Mouse (Mus musculus): ENCODE data around the gene Slc26a8. TPM values are rescaled to one million over a fixed set of nuclear protein-coding genes. Genes with fewer than 3 reads are reported as not detected.

Gene Slc26a8
- polyA plus RNA-seq, 1 experiment, result 10.7 TPM

DNA sequence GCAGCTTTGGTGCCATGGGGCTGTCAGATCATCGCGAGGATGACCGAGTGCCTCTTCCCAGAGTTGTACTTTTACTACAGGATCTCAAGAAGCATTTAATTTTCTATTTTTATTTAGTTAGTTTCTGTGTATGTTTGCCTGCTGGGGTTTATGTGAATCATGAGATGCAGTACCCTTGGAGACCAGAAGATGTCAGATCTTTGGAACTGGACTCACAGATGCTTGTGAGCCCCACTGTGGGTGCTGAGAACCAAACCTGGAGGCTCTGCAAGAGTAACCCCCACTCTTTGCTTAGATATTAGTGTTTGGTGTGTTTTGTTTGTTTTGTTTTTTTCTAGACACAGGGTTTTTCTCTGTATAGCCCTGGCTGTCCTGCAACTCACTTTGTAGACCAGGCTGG is 24.0 kb upstream of the Slc26a8 start:
- H3K4me1 ChIP-seq (ENCODE audit: control insufficient read depth, insufficient read depth, low read length), result peaks cover 25% of the 10 kb centered on the region
- H3K27ac ChIP-seq (ENCODE audit: insufficient read depth, low read length), result no peak overlapping the region
- TF ChIP-seq CTCF (IDR thresholded peaks at IDR 0.05; ENCODE audit: extremely low read depth, insufficient read depth, low read length) (no peak), POLR2A (IDR thresholded peaks at IDR 0.05; ENCODE audit: extremely low read depth, insufficient read depth, low read length) (no peak)
- H3K4me3 ChIP-seq (ENCODE audit: insufficient read depth, low read length), result no peak overlapping the region

DNA sequence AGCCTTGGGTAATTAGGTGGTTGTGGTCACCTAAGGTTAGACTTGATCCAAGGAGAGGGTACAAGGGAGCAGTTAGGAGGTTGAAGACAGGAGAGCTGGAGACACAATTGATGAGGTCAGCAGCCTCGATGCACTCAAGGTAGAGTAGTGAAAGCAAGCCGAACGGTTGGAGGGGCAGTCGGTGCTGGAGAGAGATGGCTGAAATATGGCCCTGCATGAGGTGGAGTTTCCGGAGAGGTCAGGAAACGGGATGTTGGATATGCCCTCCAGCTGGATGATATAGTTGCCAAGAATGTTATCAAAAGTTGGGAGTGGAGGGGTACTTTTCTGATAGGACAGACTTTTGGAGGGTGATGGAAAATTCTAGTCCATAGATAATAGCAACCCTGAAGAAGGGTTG is 22.3 kb upstream of the Slc26a8 start:
- Histone ChIP-seq H3K4me1 (ENCODE audit: control insufficient read depth, insufficient read depth, low read length) (peaks cover 24% of the 10 kb centered on the region), H3K4me3 (ENCODE audit: insufficient read depth, low read length) (no peak overlapping the region), H3K27ac (ENCODE audit: insufficient read depth, low read length) (no peak overlapping the region)
- TF ChIP-seq CTCF (IDR thresholded peaks at IDR 0.05; ENCODE audit: extremely low read depth, insufficient read depth, low read length) (no peak), POLR2A (IDR thresholded peaks at IDR 0.05; ENCODE audit: extremely low read depth, insufficient read depth, low read length) (no peak)

DNA sequence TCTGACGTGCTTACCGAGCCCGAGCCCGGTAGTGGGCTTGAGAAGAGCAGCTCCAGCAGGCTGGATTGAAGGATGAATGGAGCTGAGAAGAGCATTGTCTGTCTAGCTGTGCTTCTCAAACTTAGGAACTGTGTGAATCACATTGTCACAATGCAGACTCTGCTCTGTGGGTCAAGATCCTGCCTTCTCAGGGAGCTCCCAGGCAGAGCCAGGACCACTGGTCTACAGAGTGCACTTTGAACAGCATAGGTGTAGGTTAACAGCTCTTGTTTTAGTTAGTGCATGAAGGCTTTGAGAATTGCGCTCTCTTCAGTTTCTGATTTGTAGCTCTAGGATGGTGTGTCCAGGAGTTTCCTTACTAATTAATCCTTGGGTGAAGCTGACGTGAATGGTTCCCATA is 21.2 kb upstream of the Slc26a8 start:
- Histone ChIP-seq H3K27ac (ENCODE audit: insufficient read depth, low read length) (no peak overlapping the region), H3K4me3 (ENCODE audit: insufficient read depth, low read length) (no peak overlapping the region), H3K4me1 (ENCODE audit: control insufficient read depth, insufficient read depth, low read length) (peaks cover 20% of the 10 kb centered on the region)
- TF ChIP-seq POLR2A (IDR thresholded peaks at IDR 0.05; ENCODE audit: extremely low read depth, insufficient read depth, low read length), result no peak
- no peak for TF ChIP-seq CTCF (IDR thresholded peaks at IDR 0.05; ENCODE audit: extremely low read depth, insufficient read depth, low read length)

DNA sequence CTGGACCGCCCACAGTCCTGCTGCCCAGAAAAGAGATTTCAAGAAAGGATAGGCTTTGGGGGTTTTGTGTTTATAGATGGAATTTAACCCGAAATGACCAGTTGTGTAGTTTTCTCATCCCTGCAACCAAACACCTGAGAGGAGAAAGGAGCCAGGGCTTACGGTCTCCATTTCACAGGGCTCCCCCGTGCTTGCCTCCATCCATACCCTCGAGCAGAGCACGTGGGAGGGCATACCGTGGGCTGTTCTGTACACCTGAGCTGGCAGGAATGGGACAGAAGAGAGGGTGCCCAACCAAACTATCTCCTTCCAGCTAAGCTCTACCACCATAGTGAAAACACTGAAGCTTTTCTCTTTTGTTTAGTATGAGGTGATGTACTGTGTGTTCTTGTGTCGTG is 20.3 kb upstream of the Slc26a8 start:
- peaks cover 19% of the 10 kb centered on the region for H3K4me1 ChIP-seq (ENCODE audit: control insufficient read depth, insufficient read depth, low read length)
- H3K27ac ChIP-seq (ENCODE audit: insufficient read depth, low read length), result 0 out of 2 replicates have a peak overlapping the region, but pooled peaks have one; percentile 72
- no peak for TF ChIP-seq CTCF (IDR thresholded peaks at IDR 0.05; ENCODE audit: extremely low read depth, insufficient read depth, low read length)
- TF ChIP-seq POLR2A (IDR thresholded peaks at IDR 0.05; ENCODE audit: extremely low read depth, insufficient read depth, low read length), result no peak
- H3K4me3 ChIP-seq (ENCODE audit: insufficient read depth, low read length), result no peak overlapping the region

DNA sequence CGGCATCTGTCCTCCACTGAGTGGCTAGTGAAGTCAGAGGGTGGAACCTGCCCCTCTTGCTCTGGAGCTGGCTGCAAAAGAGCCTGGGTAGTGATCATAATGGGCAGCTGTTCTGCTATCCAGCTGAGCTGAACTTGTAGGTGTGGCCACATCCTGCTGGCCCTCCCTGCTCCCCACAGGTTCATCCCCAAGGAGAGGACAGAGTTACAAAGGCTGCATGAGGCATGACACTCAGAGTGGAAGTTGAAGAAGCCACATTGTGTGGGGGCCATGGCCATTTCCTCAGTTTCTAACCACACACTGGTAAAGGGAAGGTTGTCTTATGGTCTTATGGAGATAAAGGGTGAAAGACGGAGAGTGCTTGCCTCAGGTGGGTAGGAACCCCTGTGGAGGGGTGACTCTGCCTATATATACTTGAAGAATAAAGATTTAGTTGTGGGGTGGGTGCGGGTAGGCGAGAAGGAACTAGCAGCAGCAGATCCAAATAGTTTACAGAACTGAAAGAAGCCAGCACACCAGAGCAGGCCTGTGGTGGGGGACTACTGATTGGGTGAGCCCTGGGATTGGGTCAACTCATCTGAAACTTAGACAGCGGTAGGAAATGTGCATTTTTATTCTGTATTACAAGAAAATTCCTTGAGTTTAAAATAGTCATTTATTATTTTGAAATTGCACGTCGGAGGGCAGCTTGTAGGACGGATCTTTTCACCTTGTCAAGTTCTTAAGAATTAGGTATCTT is 19.7 kb upstream of the Slc26a8 start:
- TF ChIP-seq CTCF (IDR thresholded peaks at IDR 0.05; ENCODE audit: extremely low read depth, insufficient read depth, low read length), result no peak
- no peak for TF ChIP-seq POLR2A (IDR thresholded peaks at IDR 0.05; ENCODE audit: extremely low read depth, insufficient read depth, low read length)
- peak overlapping the region; percentile 54; the same call in 1 of the 2 replicates for H3K27ac ChIP-seq (ENCODE audit: insufficient read depth, low read length)
- peaks cover 20% of the 10 kb centered on the region for H3K4me1 ChIP-seq (ENCODE audit: control insufficient read depth, insufficient read depth, low read length)
- H3K4me3 ChIP-seq (ENCODE audit: insufficient read depth, low read length), result no peak overlapping the region

DNA sequence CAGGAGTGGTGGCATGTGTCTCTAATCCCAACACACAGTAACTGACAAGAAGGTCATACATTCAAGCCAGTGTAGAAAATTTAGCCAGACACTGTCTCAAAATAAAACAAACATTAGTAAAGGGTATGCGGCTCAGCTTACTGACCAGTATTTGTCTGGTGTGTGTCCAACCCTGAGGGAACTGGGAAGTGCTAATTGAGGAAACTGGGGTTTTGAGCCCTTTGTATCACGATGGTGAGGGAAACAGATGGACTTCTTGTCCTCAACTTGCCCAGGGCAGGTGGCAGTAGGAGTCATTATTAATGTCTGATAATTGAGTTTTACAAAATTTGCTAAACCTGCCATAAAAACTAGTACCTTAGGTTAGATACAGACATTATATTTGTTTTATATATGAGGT is 19.0 kb upstream of the Slc26a8 start:
- TF ChIP-seq CTCF (IDR thresholded peaks at IDR 0.05; ENCODE audit: extremely low read depth, insufficient read depth, low read length) (no peak), POLR2A (IDR thresholded peaks at IDR 0.05; ENCODE audit: extremely low read depth, insufficient read depth, low read length) (no peak)
- Histone ChIP-seq H3K27ac (ENCODE audit: insufficient read depth, low read length) (no peak overlapping the region; the same call in 1 of the 2 replicates), H3K4me1 (ENCODE audit: control insufficient read depth, insufficient read depth, low read length) (peaks cover 20% of the 10 kb centered on the region)

DNA sequence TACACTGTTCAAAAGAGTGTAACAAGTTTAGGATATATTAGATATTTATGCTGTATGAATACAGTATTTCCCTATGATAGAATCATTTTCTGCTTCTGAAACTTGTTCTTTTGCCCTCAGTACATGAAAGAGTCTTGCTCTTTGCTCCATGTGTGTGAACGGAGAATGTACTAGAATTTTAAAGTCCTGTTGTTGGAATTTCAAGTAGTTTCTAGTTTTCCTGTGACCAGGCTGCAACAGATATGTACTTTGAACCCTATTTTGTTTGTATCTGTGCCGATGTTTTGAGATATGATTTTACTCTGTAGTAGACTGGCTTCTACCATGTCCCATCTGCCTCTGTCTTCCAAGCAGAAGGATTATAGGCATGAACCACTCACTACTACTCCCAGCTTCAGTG is 17.8 kb upstream of the Slc26a8 start:
- H3K4me1 ChIP-seq (ENCODE audit: control insufficient read depth, insufficient read depth, low read length), result peaks cover 19% of the 10 kb centered on the region
- H3K27ac ChIP-seq (ENCODE audit: insufficient read depth, low read length), result no peak overlapping the region
- TF ChIP-seq POLR2A (IDR thresholded peaks at IDR 0.05; ENCODE audit: extremely low read depth, insufficient read depth, low read length) (no peak), CTCF (IDR thresholded peaks at IDR 0.05; ENCODE audit: extremely low read depth, insufficient read depth, low read length) (no peak)
- no peak overlapping the region for H3K4me3 ChIP-seq (ENCODE audit: insufficient read depth, low read length)

More for the DNA sequence above, 19.0 kb upstream of the Slc26a8 start:
- H3K4me3 ChIP-seq (ENCODE audit: insufficient read depth, low read length), result no peak overlapping the region

DNA sequence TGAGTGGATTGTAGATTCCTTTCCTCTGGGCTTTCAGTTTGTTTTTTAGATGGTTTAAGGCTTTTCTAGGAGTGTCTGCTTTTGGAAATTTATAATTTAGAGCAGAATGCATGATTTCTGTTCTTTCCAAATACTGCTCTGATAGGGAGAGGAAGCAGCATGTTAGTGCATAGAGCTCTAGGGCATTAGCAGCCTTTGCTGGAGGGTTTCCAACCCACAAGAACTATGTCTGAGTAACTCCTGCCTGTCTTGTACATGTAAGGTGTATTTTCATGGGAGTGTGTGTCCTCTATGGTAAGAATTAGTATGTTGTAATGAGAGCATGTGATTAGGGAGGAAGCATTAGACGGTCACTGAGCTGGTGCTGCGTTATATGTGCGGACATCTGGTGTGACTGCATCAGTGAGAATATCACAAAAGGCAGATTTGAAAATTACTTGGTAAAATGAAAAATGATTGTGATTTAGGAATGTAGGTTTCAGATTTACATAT is 17.1 kb upstream of the Slc26a8 start:
- H3K4me3 ChIP-seq (ENCODE audit: insufficient read depth, low read length), result no peak overlapping the region
- H3K4me1 ChIP-seq (ENCODE audit: control insufficient read depth, insufficient read depth, low read length), result peaks cover 17% of the 10 kb centered on the region
- H3K27ac ChIP-seq (ENCODE audit: insufficient read depth, low read length), result no peak overlapping the region
- TF ChIP-seq CTCF (IDR thresholded peaks at IDR 0.05; ENCODE audit: extremely low read depth, insufficient read depth, low read length) (no peak), POLR2A (IDR thresholded peaks at IDR 0.05; ENCODE audit: extremely low read depth, insufficient read depth, low read length) (no peak)

DNA sequence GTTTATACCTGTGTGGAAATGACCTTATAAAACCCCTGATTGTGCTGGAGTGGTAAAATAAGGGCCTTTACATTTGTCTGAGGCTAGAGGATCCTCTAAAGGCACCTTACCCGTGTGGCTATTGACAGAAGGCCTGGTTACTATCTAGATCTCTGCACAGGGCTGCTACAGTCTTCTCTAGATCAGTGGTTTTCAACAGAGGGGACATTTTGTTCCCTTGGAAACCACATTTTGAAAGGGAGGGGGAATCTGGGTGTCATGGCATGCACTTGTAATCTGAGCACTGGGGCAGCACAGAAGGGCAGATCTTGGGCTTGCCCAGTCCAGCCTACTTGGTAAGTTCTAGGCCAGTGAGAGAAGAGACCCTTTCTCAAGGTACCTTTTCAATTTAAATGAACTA is 16.7 kb upstream of the Slc26a8 start:
- Histone ChIP-seq H3K4me3 (ENCODE audit: insufficient read depth, low read length) (no peak overlapping the region), H3K27ac (ENCODE audit: insufficient read depth, low read length) (no peak overlapping the region)
- no peak for TF ChIP-seq POLR2A (IDR thresholded peaks at IDR 0.05; ENCODE audit: extremely low read depth, insufficient read depth, low read length)
- no peak for TF ChIP-seq CTCF (IDR thresholded peaks at IDR 0.05; ENCODE audit: extremely low read depth, insufficient read depth, low read length)

DNA sequence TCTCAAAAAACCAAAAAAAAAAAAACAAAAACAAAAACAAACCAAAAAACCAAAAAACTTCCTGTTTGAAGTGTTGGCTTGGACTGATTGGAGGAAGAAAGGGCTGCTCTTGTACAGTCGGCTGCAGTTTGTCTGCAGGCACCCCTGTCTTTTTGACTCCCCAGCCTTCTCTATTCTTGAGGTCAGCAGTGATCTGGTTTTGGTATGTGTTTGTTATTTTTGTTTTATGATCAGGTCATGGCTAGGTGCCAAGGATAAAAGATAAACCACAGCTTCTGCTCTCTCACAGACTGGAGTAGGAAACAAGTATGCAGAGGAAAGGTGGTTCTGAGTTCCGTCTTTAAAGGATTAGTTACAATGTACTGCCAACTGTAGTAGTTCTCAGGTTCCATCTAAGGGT is 12.6 kb upstream of the Slc26a8 start:
- peaks cover 12% of the 10 kb centered on the region for H3K4me1 ChIP-seq (ENCODE audit: control insufficient read depth, insufficient read depth, low read length)
- TF ChIP-seq POLR2A (IDR thresholded peaks at IDR 0.05; ENCODE audit: extremely low read depth, insufficient read depth, low read length) (no peak), CTCF (IDR thresholded peaks at IDR 0.05; ENCODE audit: extremely low read depth, insufficient read depth, low read length) (no peak)

More for the DNA sequence above, 16.7 kb upstream of the Slc26a8 start:
- peaks cover 17% of the 10 kb centered on the region for H3K4me1 ChIP-seq (ENCODE audit: control insufficient read depth, insufficient read depth, low read length)

More for the DNA sequence above, 12.6 kb upstream of the Slc26a8 start:
- no peak overlapping the region for H3K4me3 ChIP-seq (ENCODE audit: insufficient read depth, low read length)
- H3K27ac ChIP-seq (ENCODE audit: insufficient read depth, low read length), result no peak overlapping the region
